Mouse (Mus musculus) brown adipose tissue, adult 24 weeks (tissue): ENCODE results near the gene Rad17. TPM values are rescaled to one million over a fixed set of nuclear protein-coding genes. Genes with fewer than 3 reads are reported as not detected.

Experiments
- polyA plus RNA-seq: library from polyadenylated mRNA; stranded (reverse); fragments of >200 nt; gene quantifications from 2 replicates; pipeline ENCODE4 v1.2.4, GENCODE M21; 2012; ENCODE audit not compliant: missing spikeins, insufficient read depth, insufficient read length

Gene Rad17
- polyA plus RNA-seq, 1 experiment = 19.4 TPM

Other genes starting within 250 kb of the Rad17 start
- gene Naip1, start 198.2 kb downstream of the Rad17 start, polyA plus RNA-seq = not detected in 2 replicates
- gene Gtf2h2, start 158.5 kb downstream of the Rad17 start, polyA plus RNA-seq = 29.8 TPM in 2 replicates
- gene Ocln, start 98.3 kb downstream of the Rad17 start, polyA plus RNA-seq = not detected in 2 replicates
- gene Marveld2, start 34.1 kb downstream of the Rad17 start, polyA plus RNA-seq = 0.36 TPM in 1 of 2 replicates, not detected in the other
- gene Ak6, start 72 bp downstream of the Rad17 start, polyA plus RNA-seq = 91.5 and 104 TPM in 2 replicates
- gene Taf9, start 528 bp upstream of the Rad17 start, polyA plus RNA-seq = not detected in 2 replicates
- 7.9 and 12.7 TPM in 2 replicates for gene Ccdc125, start 18.7 kb upstream of the Rad17 start, polyA plus RNA-seq
- gene Cdk7, start 79.9 kb upstream of the Rad17 start, polyA plus RNA-seq = 23.5 and 26.2 TPM in 2 replicates
- gene Mrps36, start 93.6 kb upstream of the Rad17 start, polyA plus RNA-seq = 689 and 913 TPM in 2 replicates
- not detected in 2 replicates for gene Cenph, start 124.8 kb upstream of the Rad17 start, polyA plus RNA-seq
- not detected in 2 replicates for gene Ccnb1, start 135.5 kb upstream of the Rad17 start, polyA plus RNA-seq
- 16.9 and 29.9 TPM in 2 replicates for gene Slc30a5, start 182.4 kb upstream of the Rad17 start, polyA plus RNA-seq